Mouse (Mus musculus): ENCODE data around the gene Zfp467. TPM values are rescaled to one million over a fixed set of nuclear protein-coding genes. Genes with fewer than 3 reads are reported as not detected.

Gene Zfp467
- polyA plus RNA-seq, 1 experiment = 9.0 TPM

GRCm38 (mm10) chr6:48412147-48412546 lies 33.5 kb downstream of the Zfp467 start:
- WGBS = 87% methylated on average over 4 of the region's 4 CpGs
- TF ChIP-seq CTCF (IDR thresholded peaks at IDR 0.05; ENCODE audit: control insufficient read depth, insufficient read depth, low read length) = no peak
- TF ChIP-seq POLR2A (IDR thresholded peaks at IDR 0.05; ENCODE audit: borderline replicate concordance, control insufficient read depth, low read depth, low read length) = no peak
- no peaks in the 10 kb centered on the region for H3K4me1 ChIP-seq (ENCODE audit: control insufficient read depth, insufficient read depth, low read length)
- H3K4me3 ChIP-seq (replicated peaks; ENCODE audit: control insufficient read depth, low read depth, low read length) = no peak overlapping the region
- H3K27ac ChIP-seq (ENCODE audit: control insufficient read depth, insufficient read depth, low read depth, low read length, poor library complexity) = no peak overlapping the region

GRCm38 (mm10) chr6:48411193-48412092 lies 34.2 kb downstream of the Zfp467 start:
- Histone ChIP-seq H3K4me3 (replicated peaks; ENCODE audit: control insufficient read depth, low read depth, low read length) (no peak overlapping the region), H3K4me1 (ENCODE audit: control insufficient read depth, insufficient read depth, low read length) (no peaks in the 10 kb centered on the region), H3K27ac (ENCODE audit: control insufficient read depth, insufficient read depth, low read depth, low read length, poor library complexity) (no peak overlapping the region)
- 83% methylated on average over 6 of the region's 6 CpGs for WGBS
- TF ChIP-seq CTCF (IDR thresholded peaks at IDR 0.05; ENCODE audit: control insufficient read depth, insufficient read depth, low read length) = no peak
- TF ChIP-seq POLR2A (IDR thresholded peaks at IDR 0.05; ENCODE audit: borderline replicate concordance, control insufficient read depth, low read depth, low read length) = no peak

DNA sequence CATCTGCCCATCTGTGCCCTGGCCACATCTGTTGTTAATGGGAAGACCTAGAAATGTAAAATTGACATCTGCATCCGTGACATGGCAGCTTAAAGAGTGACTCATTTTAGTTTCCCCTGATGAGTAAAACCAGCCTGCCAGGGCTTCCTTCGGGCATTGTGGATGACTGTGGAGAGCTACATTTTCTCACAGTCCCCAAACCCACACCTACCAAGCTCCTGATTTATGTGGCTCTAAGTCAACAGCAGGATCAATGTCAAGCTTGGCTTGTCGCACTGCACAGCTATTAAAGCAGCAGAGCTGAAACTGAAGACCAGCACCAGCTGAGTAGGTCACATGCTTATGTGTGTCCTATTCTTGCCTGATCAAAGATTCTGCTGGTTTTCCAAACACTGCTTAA lies 35.1 kb downstream of the Zfp467 start:
- TF ChIP-seq POLR2A (IDR thresholded peaks at IDR 0.05; ENCODE audit: borderline replicate concordance, control insufficient read depth, low read depth, low read length) (no peak), CTCF (IDR thresholded peaks at IDR 0.05; ENCODE audit: control insufficient read depth, insufficient read depth, low read length) (no peak)
- no peak overlapping the region for H3K4me3 ChIP-seq (replicated peaks; ENCODE audit: control insufficient read depth, low read depth, low read length)
- H3K4me1 ChIP-seq (ENCODE audit: control insufficient read depth, insufficient read depth, low read length) = no peaks in the 10 kb centered on the region
- 89% methylated on average over 3 of the region's 3 CpGs for WGBS
- no peak overlapping the region for H3K27ac ChIP-seq (ENCODE audit: control insufficient read depth, insufficient read depth, low read depth, low read length, poor library complexity)

DNA sequence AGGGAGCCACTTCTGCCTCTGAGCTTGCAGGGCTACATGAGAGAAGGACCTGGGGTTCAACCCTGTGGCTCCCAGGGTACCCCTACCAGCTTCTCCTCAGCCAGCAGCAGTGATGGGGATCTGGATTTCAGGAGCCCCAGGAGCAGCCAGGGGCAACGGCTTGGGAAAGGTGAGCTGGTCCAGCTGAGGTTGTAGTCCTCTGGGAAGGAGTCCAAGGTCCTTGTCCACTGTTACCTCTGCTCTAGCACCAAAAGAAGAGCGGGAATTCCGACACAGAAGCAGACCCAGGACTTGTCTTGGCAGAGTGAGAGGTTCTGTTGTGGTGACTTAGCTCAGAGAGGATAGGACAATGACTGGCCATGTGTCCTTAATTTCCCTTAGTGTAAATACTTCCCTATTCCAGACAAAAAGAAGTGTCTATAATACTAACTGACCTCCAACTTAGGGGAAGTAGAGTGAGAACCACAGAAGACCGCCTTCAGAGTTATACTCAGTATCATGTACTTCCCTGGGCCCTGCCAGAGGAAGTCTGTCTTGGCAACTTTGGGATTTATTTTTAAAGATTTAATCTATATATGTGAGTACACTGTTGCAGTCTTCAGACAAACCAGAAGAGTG lies 35.8 kb downstream of the Zfp467 start:
- H3K4me1 ChIP-seq (ENCODE audit: control insufficient read depth, insufficient read depth, low read length) = no peaks in the 10 kb centered on the region
- TF ChIP-seq CTCF (IDR thresholded peaks at IDR 0.05; ENCODE audit: control insufficient read depth, insufficient read depth, low read length) (no peak), POLR2A (IDR thresholded peaks at IDR 0.05; ENCODE audit: borderline replicate concordance, control insufficient read depth, low read depth, low read length) (no peak)
- 69% methylated on average over 4 of the region's 4 CpGs for WGBS
- H3K27ac ChIP-seq (ENCODE audit: control insufficient read depth, insufficient read depth, low read depth, low read length, poor library complexity) = no peak overlapping the region
- no peak overlapping the region for H3K4me3 ChIP-seq (replicated peaks; ENCODE audit: control insufficient read depth, low read depth, low read length)

GRCm38 (mm10) chr6:48404071-48404470 lies 41.6 kb downstream of the Zfp467 start:
- Histone ChIP-seq H3K4me1 (ENCODE audit: control insufficient read depth, insufficient read depth, low read length) (no peaks in the 10 kb centered on the region), H3K4me3 (replicated peaks; ENCODE audit: control insufficient read depth, low read depth, low read length) (no peak overlapping the region), H3K27ac (ENCODE audit: control insufficient read depth, insufficient read depth, low read depth, low read length, poor library complexity) (no peak overlapping the region)
- TF ChIP-seq POLR2A (IDR thresholded peaks at IDR 0.05; ENCODE audit: borderline replicate concordance, control insufficient read depth, low read depth, low read length) = no peak
- TF ChIP-seq CTCF (IDR thresholded peaks at IDR 0.05; ENCODE audit: control insufficient read depth, insufficient read depth, low read length) = no peak
- WGBS = 79% methylated on average over 5 of the region's 5 CpGs

DNA sequence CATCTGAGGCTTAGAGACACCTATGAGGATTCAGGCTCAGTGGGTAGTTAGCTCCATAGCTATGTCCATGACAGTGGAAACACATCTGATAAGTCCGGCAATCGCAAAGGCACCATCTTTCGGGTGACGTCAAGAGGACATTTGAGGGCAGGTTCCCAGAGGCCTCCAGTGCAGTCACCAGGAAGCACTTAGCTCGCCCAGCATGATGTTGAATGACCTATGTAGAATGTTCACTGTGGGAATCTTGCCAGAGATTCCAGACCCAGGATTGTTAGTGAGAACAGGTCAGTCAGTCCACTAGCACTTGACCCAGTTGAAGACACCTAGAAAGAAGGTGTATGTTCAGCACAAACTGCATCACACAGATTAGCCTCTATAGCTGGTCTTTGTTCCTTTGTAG lies 45.7 kb downstream of the Zfp467 start:
- Histone ChIP-seq H3K27ac (ENCODE audit: control insufficient read depth, insufficient read depth, low read depth, low read length, poor library complexity) (no peak overlapping the region), H3K4me3 (replicated peaks; ENCODE audit: control insufficient read depth, low read depth, low read length) (no peak overlapping the region), H3K4me1 (ENCODE audit: control insufficient read depth, insufficient read depth, low read length) (no peaks in the 10 kb centered on the region)
- TF ChIP-seq CTCF (IDR thresholded peaks at IDR 0.05; ENCODE audit: control insufficient read depth, insufficient read depth, low read length) (no peak), POLR2A (IDR thresholded peaks at IDR 0.05; ENCODE audit: borderline replicate concordance, control insufficient read depth, low read depth, low read length) (no peak)
- 88% methylated on average over 5 of the region's 5 CpGs for WGBS

DNA sequence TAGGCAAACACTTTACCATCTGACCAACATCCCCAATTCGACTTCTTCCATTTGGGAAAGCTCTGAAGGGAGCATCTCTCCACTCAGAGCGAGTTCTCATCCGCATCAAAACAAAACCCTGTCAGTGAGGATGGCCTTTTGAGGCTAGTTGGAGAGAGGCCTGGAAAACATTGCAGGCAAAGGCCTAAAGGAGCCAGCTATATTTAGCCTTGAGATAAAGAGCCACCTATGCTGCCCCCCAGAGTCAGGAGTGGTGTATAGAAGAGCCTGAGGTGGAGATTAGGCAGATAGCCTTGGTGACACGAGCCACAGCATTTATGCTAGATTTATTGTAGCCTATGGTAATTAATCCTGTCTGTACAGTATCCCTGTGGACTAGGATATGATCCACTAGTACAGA lies 48.3 kb downstream of the Zfp467 start:
- Histone ChIP-seq H3K4me3 (replicated peaks; ENCODE audit: control insufficient read depth, low read depth, low read length) (no peak overlapping the region), H3K27ac (ENCODE audit: control insufficient read depth, insufficient read depth, low read depth, low read length, poor library complexity) (no peak overlapping the region), H3K4me1 (ENCODE audit: control insufficient read depth, insufficient read depth, low read length) (no peaks in the 10 kb centered on the region)
- 65% methylated on average over 4 of the region's 4 CpGs for WGBS
- TF ChIP-seq CTCF (IDR thresholded peaks at IDR 0.05; ENCODE audit: control insufficient read depth, insufficient read depth, low read length) (no peak), POLR2A (IDR thresholded peaks at IDR 0.05; ENCODE audit: borderline replicate concordance, control insufficient read depth, low read depth, low read length) (no peak)

GRCm38 (mm10) chr6:48396686-48397085 lies 48.9 kb downstream of the Zfp467 start:
- H3K4me1 ChIP-seq (ENCODE audit: control insufficient read depth, insufficient read depth, low read length) = no peaks in the 10 kb centered on the region
- WGBS = 91% methylated on average over 1 of the region's 1 CpGs
- no peak for TF ChIP-seq POLR2A (IDR thresholded peaks at IDR 0.05; ENCODE audit: borderline replicate concordance, control insufficient read depth, low read depth, low read length)
- no peak for TF ChIP-seq CTCF (IDR thresholded peaks at IDR 0.05; ENCODE audit: control insufficient read depth, insufficient read depth, low read length)

More at GRCm38 (mm10) chr6:48396686-48397085, 48.9 kb downstream of the Zfp467 start:
- no peak overlapping the region for H3K4me3 ChIP-seq (replicated peaks; ENCODE audit: control insufficient read depth, low read depth, low read length)
- H3K27ac ChIP-seq (ENCODE audit: control insufficient read depth, insufficient read depth, low read depth, low read length, poor library complexity) = no peak overlapping the region
